Mouse (Mus musculus) hindbrain, embryonic 12.5 days (tissue): ENCODE results near the gene Sirpa. TPM values are rescaled to one million over a fixed set of nuclear protein-coding genes. Genes with fewer than 3 reads are reported as not detected.

Source experiments
- ATAC-seq: fragments of 200-750 bp; cut with Nextera tagmentation; 2 replicates; pipeline ENCODE4 v1.8.0; 2017; ENCODE audit warnings: moderate TSS enrichment; ENCODE audit not compliant: low FRiP score
- H3K27ac ChIP-seq: fragments of 300-500 bp; sonication (generic); 2 replicates; pipeline ENCODE4 v1.5.1; 2016; ENCODE audit warnings: mild to moderate bottlenecking
- H3K27me3 ChIP-seq: fragments of 300-500 bp; sonication (generic); 2 replicates; pipeline ENCODE4 v1.6.1; 2016; ENCODE audit warnings: mild to moderate bottlenecking
- H3K36me3 ChIP-seq: fragments of 300-500 bp; sonication (generic); 2 replicates; pipeline ENCODE4 v1.6.1; 2016; ENCODE audit warnings: mild to moderate bottlenecking
- H3K4me1 ChIP-seq: fragments of 300-500 bp; sonication (generic); 2 replicates; pipeline ENCODE4 v1.6.1; 2016
- H3K4me2 ChIP-seq: fragments of 300-500 bp; sonication (generic); replicated peaks from 2 replicates; pipeline ENCODE4 v1.6.1; 2016; ENCODE audit warnings: mild to moderate bottlenecking
- H3K4me3 ChIP-seq: fragments of 300-500 bp; sonication (generic); 2 replicates; pipeline ENCODE4 v1.5.1; 2016; ENCODE audit warnings: mild to moderate bottlenecking
- H3K9ac ChIP-seq: fragments of 300-500 bp; sonication (generic); 2 replicates; pipeline ENCODE4 v1.6.1; 2016; ENCODE audit warnings: mild to moderate bottlenecking, moderate library complexity
- H3K9me3 ChIP-seq: fragments of 300-500 bp; sonication (generic); replicated peaks from 2 replicates; pipeline ENCODE4 v1.6.1; 2016; ENCODE audit warnings: mild to moderate bottlenecking
- WGBS: fragments of 180-500 bp; shearing (Covaris S2); methylation state at CpG from one replicate; pipeline ENCODE4 v1.1.7; 2016; 5-methylcytosine and 5-hydroxymethylcytosine counted together
- polyA plus RNA-seq: library from polyadenylated mRNA; unstranded; fragments of >200 nt; fragmentation: Nextera tagmentation; extraction: Ambion mirVana; gene quantifications from 2 replicates; pipeline ENCODE4 v1.2.1, GENCODE M21; 2016

The Sirpa gene
- polyA plus RNA-seq, 1 experiment from 2014 or later: 29.2 TPM

GRCm38 (mm10) chr2:129629786-129630531 lies 37.3 kb downstream of the Sirpa start:
- H3K9ac ChIP-seq: no peak overlapping the region
- no peak overlapping the region for H3K4me2 ChIP-seq
- H3K27ac ChIP-seq: no peak overlapping the region
- WGBS: 90% methylated on average over 15 of the region's 15 CpGs
- peaks cover 10% of the 10 kb centered on the region for H3K36me3 ChIP-seq
- no peak for ATAC-seq
- no peak overlapping the region for H3K4me3 ChIP-seq
- no peaks in the 10 kb centered on the region for H3K27me3 ChIP-seq
- peaks cover 2% of the 10 kb centered on the region; the same call in 1 of the 2 replicates for H3K4me1 ChIP-seq
- H3K9me3 ChIP-seq: no peaks in the 10 kb centered on the region

- Histone ChIP-seq H3K36me3 (peaks cover 10% of the 10 kb centered on the region), H3K4me1 (no peaks in the 10 kb centered on the region), H3K27ac (no peak overlapping the region), H3K4me3 (no peak overlapping the region), H3K9me3 (no peaks in the 10 kb centered on the region), H3K4me2 (no peak overlapping the region), H3K9ac (no peak overlapping the region), H3K27me3 (no peaks in the 10 kb centered on the region)
- no peak for ATAC-seq
- WGBS: 94% methylated on average over 3 of the region's 3 CpGs
These were observed 37.9 kb downstream of the Sirpa start for GRCm38 (mm10) chr2:129630532-129630886.

GRCm38 (mm10) chr2:129630978-129631660 lies 38.5 kb downstream of the Sirpa start:
- Histone ChIP-seq H3K4me3 (no peak overlapping the region), H3K27me3 (no peaks in the 10 kb centered on the region), H3K4me2 (no peak overlapping the region), H3K9me3 (no peaks in the 10 kb centered on the region), H3K27ac (no peak overlapping the region), H3K36me3 (peaks cover 10% of the 10 kb centered on the region), H3K4me1 (no peaks in the 10 kb centered on the region), H3K9ac (no peak overlapping the region)
- no peak for ATAC-seq
- WGBS: 82% methylated on average over 7 of the region's 7 CpGs

- Histone ChIP-seq H3K9me3 (no peaks in the 10 kb centered on the region), H3K9ac (no peak overlapping the region), H3K4me1 (no peaks in the 10 kb centered on the region), H3K27me3 (no peaks in the 10 kb centered on the region), H3K36me3 (peaks cover 10% of the 10 kb centered on the region), H3K4me3 (no peak overlapping the region), H3K27ac (no peak overlapping the region), H3K4me2 (no peak overlapping the region)
- ATAC-seq: no peak
- 95% methylated on average over 7 of the region's 7 CpGs for WGBS
These were observed 39.7 kb downstream of the Sirpa start for GRCm38 (mm10) chr2:129632324-129632723.

GRCm38 (mm10) chr2:129633077-129633732 lies 40.6 kb downstream of the Sirpa start:
- H3K27me3 ChIP-seq: no peaks in the 10 kb centered on the region
- H3K4me2 ChIP-seq: no peak overlapping the region
- H3K4me3 ChIP-seq: no peak overlapping the region
- 77% methylated on average over 9 of the region's 9 CpGs for WGBS
- peaks cover 10% of the 10 kb centered on the region for H3K36me3 ChIP-seq
- no peaks in the 10 kb centered on the region for H3K4me1 ChIP-seq
- no peaks in the 10 kb centered on the region for H3K9me3 ChIP-seq
- no peak overlapping the region for H3K27ac ChIP-seq
- no peak overlapping the region for H3K9ac ChIP-seq
- ATAC-seq: no peak

GRCm38 (mm10) chr2:129633982-129634381 lies 41.3 kb downstream of the Sirpa start:
- no peak overlapping the region for H3K4me3 ChIP-seq
- H3K27ac ChIP-seq: no peak overlapping the region
- H3K9me3 ChIP-seq: no peaks in the 10 kb centered on the region
- no peak overlapping the region for H3K9ac ChIP-seq
- H3K4me1 ChIP-seq: no peaks in the 10 kb centered on the region
- peaks cover 10% of the 10 kb centered on the region for H3K36me3 ChIP-seq
- no peaks in the 10 kb centered on the region for H3K27me3 ChIP-seq
- 80% methylated on average over 3 of the region's 3 CpGs for WGBS
- no peak overlapping the region for H3K4me2 ChIP-seq
- ATAC-seq: no peak

GRCm38 (mm10) chr2:129652616-129653015 lies 60.0 kb downstream of the Sirpa start:
- WGBS: 69% methylated on average over 4 of the region's 4 CpGs
- Histone ChIP-seq H3K9ac (no peak overlapping the region), H3K4me1 (no peaks in the 10 kb centered on the region), H3K27ac (no peak overlapping the region), H3K27me3 (no peaks in the 10 kb centered on the region), H3K4me3 (no peak overlapping the region), H3K9me3 (no peaks in the 10 kb centered on the region), H3K4me2 (no peak overlapping the region), H3K36me3 (no peaks in the 10 kb centered on the region)
- ATAC-seq: no peak

GRCm38 (mm10) chr2:129653632-129654031 lies 61.0 kb downstream of the Sirpa start:
- Histone ChIP-seq H3K4me3 (no peak overlapping the region), H3K9ac (no peak overlapping the region), H3K36me3 (no peaks in the 10 kb centered on the region), H3K4me1 (no peaks in the 10 kb centered on the region), H3K4me2 (no peak overlapping the region), H3K27me3 (no peaks in the 10 kb centered on the region), H3K27ac (no peak overlapping the region), H3K9me3 (no peaks in the 10 kb centered on the region)
- WGBS: 88% methylated on average over 2 of the region's 2 CpGs
- ATAC-seq: no peak

GRCm38 (mm10) chr2:129654233-129654950 lies 61.8 kb downstream of the Sirpa start:
- Histone ChIP-seq H3K27ac (no peak overlapping the region), H3K9ac (no peak overlapping the region), H3K9me3 (no peaks in the 10 kb centered on the region), H3K4me2 (no peak overlapping the region), H3K27me3 (no peaks in the 10 kb centered on the region), H3K4me3 (no peak overlapping the region), H3K4me1 (no peaks in the 10 kb centered on the region), H3K36me3 (no peaks in the 10 kb centered on the region)
- WGBS: 85% methylated on average over 4 of the region's 4 CpGs
- ATAC-seq: no peak

- H3K4me2 ChIP-seq: no peak overlapping the region
- H3K4me1 ChIP-seq: no peaks in the 10 kb centered on the region
- H3K36me3 ChIP-seq: no peaks in the 10 kb centered on the region
- ATAC-seq: no peak
- H3K9ac ChIP-seq: no peak overlapping the region
- no peaks in the 10 kb centered on the region for H3K27me3 ChIP-seq
- WGBS: 91% methylated on average over 4 of the region's 4 CpGs
- no peak overlapping the region for H3K27ac ChIP-seq
- H3K4me3 ChIP-seq: no peak overlapping the region
- no peaks in the 10 kb centered on the region for H3K9me3 ChIP-seq
These were observed 62.4 kb downstream of the Sirpa start for GRCm38 (mm10) chr2:129655033-129655432.

- no peaks in the 10 kb centered on the region for H3K36me3 ChIP-seq
- H3K4me2 ChIP-seq: no peak overlapping the region
- H3K4me1 ChIP-seq: no peaks in the 10 kb centered on the region
- no peak overlapping the region for H3K9ac ChIP-seq
- H3K27ac ChIP-seq: no peak overlapping the region
- no peak for ATAC-seq
- no peaks in the 10 kb centered on the region for H3K9me3 ChIP-seq
- WGBS: 94% methylated on average over 4 of the region's 4 CpGs
- no peaks in the 10 kb centered on the region for H3K27me3 ChIP-seq
- no peak overlapping the region for H3K4me3 ChIP-seq
These were observed 66.2 kb downstream of the Sirpa start for GRCm38 (mm10) chr2:129658796-129659195.

GRCm38 (mm10) chr2:129660020-129660419 lies 67.4 kb downstream of the Sirpa start:
- no peaks in the 10 kb centered on the region for H3K27me3 ChIP-seq
- H3K36me3 ChIP-seq: no peaks in the 10 kb centered on the region
- no peak overlapping the region for H3K9ac ChIP-seq
- no peaks in the 10 kb centered on the region for H3K4me1 ChIP-seq
- no peak overlapping the region for H3K4me3 ChIP-seq
- H3K4me2 ChIP-seq: no peak overlapping the region
- WGBS: 68% methylated on average over 6 of the region's 6 CpGs
- H3K9me3 ChIP-seq: no peaks in the 10 kb centered on the region
- H3K27ac ChIP-seq: no peak overlapping the region
- no peak for ATAC-seq
